Mouse (Mus musculus): ENCODE results near the gene Ephx3.
"Not testable (repeated sequence)": the region's sequence is repeated elsewhere in the genome, so short reads cannot be mapped to it uniquely, and the experiment has no call there.

The Ephx3 gene

DNA sequence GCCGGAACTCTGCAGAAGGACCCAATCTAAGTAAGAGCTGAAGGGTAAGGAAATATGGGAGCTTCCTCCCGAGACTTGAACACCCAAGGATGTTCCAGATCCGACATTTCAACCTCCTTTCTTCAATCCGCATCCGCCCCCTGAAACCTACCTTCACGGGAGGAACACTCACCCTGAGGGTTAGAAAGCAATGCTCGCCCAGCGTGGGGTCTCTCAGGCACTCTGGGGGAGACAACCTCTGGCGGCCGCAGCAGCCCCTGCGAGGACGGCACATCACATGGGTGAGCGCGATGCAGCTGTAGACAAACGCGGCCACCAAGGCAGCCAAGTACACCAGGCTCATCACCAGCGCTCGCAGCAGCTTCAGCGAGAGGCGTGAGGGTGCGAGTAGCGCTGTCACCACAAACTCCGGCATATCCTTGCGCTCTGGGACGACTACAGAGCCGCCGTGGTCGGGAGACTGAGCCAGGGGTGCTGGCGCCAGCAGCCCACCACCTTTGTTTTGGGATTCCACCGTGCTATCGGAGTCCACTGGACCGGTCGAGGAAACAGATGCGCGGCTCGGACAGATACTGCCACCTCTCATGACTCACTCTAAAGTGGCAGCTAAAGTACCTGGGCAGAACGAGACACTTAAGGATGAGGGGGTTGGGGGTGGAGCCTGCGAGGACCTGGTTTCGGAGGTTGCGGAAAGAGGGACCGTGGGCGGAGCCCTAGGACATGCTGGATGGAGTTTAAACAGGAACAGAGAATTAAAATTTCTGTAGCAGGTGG, at the start of gene Ephx3:
Gene Ephx3, minus strand, starts transcription at position 687 of the 774 bp plus-strand sequence.
- peak; percentile 50 for DNase-seq (ENCODE audit: low spot score)

DNA sequence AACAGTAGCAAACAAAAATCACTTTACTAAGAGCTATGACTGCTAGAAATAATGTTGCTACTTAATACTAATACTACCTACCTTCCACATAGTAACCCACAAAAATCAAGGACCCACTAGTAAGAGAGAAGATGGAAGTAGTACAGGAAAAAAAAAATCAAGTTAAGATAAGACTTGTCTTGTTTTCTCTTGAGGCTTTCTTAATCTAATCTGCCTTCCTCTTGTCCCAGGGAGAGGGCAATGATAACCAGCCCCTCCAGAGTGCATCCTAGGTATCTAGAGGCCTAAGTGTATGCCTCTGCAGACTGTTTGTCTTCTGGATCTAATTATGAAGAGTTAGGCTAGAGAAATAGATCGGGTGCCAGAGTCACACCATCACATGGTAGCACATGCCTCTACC, 49.2 kb upstream of the Ephx3 start:
- DNase-seq (ENCODE audit: low spot score) = no peak

DNA sequence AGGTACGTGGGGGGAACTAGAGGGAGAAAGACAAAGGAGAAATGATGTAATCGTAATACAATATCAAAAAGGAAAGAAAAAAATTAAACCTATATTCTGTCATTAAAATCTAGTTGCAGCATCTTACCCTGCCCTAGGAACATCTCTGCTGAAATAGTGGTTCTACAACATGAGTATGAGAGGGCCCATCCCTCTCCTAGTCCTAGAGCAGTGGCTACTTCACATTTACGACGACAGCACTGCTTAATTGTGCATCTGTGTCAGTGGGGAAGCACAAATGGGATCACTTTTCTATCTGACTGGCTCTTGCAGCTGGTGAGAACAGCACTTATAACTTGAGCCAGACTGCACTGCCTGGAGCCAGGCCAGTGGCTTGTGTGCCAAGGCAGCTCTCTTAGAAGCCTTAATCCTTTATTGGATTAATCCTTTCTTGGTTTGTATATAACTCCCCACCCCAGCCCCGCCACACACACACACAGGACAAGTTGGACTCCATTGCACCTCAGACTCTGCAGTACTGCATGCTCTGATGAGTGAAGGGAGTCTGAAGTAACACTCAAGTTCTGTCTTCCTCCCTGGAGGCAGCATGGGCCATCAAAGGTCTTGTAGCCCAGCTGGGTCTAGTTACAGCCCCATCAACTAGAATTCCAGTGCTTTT, 46.3 kb upstream of the Ephx3 start:
- peak; percentile 39 for DNase-seq (ENCODE audit: low spot score)

DNA sequence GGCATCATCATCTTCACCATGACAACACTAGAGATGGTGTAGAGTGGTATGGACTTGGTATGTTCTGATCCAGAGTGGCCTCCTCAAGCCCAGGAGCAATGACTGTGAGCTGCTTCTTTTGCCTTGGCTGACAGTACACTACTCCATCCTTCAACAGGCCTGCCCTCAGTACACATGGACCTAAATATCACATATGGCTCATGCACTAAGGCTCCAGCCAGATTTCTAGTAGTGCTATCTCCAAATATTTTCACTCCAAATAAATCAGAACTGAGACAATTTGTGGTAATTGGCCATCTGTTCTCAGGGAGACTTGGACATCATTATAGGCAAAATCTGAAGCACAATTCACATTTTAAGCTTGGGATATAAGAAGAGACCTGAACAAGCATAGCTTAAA, 43.8 kb upstream of the Ephx3 start:
- no peak for DNase-seq (ENCODE audit: low spot score)

DNA sequence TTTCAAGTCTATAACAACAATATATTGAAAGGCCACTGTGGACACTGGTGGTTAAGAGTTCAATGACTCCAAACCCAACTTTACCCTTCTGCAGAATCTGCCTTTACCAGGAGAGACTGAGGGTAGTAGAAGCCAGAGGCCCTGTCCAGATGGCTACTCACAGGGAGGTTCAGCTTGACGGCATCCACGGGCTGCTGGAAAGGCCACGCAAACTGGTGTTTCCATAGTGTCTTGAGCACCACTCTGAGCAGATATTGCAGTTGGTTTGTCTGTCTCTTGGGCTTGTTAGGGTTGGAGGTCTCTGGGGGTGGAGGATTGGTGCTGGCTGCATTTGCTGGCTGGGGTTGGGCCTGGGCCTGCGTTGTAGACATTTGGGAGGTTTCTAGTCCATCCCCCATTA, 39.9 kb upstream of the Ephx3 start:
- no peak for DNase-seq (ENCODE audit: low spot score)

DNA sequence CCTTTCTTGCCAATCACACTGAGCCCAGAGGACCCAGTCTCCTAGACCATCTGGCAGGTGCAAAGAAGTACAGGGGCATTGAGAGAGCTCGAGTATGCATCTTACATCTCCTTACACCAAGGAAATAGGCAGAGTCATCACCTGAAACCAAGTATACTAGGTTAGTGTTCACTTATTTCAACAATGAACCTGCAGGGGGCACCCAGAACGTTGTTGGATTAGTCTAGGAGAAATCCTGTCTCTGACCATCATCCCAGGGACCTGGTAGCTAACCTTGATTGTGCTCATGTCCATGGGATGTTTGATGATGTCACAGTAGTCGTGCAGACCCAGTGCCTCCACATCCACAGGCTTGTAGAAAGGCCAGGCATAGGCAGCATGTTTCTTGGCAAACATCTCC, 31.5 kb upstream of the Ephx3 start:
- no peak for DNase-seq (ENCODE audit: low spot score)

DNA sequence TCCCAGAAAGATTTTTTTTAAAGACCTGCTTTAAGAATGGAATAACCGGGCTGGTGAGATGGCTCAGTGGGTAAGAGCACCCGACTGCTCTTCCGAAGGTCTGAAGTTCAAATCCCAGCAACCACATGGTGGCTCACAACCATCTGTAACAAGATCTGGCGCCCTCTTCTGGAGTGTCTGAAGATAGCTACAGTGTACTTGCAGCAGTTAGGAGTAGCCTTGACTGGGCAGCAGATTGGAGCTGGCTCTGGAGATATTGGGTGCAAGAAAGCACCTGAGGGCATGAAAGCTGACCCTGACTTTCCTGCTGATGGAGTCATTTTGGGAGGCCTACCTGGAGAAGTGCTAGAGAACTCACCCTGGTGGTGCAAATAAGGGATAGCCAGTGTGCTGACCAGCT, 26.2 kb upstream of the Ephx3 start:
- DNase-seq (ENCODE audit: low spot score) = peak; percentile 26

DNA sequence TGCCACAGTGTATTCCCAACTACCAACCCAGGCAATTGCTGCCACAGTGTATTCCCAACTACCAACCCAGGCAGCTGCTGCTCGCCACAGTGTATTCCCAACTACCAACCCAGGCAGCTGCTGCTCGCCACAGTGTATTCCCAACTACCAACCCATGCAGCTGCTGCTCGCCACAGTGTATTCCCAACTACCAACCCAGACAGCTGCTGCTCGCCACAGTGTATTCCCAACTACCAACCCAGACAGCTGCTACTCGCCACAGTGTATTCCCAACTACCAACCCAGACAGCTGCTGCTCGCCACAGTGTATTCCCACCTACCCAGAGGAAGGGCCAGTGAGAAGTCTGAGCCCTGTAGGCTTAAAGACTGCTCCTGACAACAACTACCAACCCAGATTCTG, 22.2 kb upstream of the Ephx3 start:
- not testable (repeated sequence) for DNase-seq (ENCODE audit: low spot score)

DNA sequence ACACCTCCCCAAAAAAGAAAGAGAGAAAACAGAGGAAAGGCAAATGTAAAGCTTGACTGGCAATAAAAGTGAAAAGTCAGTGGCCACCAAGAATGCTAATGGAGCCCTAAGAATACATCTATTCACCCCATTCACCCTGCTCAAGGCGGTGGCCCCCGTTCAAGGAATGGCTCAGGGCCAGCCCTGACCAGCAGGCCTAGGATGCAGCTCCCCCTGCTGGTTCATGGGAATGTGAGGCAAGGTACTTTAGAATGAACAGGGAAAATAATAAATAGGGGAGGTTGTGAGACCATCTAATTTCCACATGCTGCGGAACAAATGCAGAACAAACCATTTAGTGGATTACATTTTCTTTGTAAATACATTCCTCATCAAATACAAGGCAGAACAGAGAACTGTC, 20.4 kb upstream of the Ephx3 start:
- peak; percentile 80 for DNase-seq (ENCODE audit: low spot score)

DNA sequence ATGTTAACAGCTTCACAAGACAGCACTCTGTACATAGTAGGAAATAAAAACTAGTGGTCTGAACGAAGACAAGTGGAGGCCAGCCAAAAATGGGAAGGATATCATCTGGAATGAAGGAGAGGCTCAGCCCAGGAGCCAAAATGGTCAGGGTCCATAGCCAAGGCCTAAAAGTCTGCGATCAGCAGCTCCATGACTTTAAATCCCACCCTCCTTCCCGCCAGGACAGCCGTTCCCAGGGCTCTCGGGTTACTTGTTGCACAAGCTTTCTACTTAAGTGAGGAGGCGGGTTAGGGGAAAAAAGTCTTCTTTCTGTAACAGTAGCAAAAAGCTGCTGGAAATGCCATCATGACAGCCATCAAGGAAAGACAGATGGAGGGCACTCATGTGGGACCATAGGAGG, 19.8 kb upstream of the Ephx3 start:
- DNase-seq (ENCODE audit: low spot score) = no peak

DNA sequence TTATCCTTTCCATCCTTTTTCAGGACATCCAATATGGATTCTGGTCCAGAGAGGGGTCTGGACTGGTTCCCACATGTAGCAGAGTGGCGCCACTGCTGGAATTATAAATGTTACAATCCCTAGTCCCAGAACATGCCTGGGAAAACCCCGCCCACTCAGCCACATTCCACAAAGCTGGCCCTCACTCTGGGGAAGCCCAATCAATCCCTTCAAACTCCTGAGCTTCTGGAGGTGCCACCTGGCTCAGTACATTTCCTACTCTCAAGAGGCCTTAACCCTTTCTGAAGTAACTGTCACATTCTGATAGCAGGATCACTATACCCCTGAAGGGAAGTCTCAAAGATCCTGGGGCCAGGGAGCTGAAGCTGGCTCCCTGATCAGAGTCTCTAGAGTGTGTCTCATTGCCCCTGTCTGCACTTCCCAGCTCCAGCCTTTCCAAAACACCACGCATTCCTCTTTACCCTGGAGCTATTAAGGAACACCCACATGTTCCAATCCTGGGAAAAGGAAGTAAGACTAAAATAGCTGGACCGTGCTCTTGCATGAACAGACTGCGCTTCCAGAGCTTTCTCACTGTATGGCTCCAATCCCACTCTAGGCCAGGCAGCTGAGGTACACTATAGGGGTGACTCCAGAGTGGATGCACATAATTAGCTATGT, 18.4 kb upstream of the Ephx3 start:
- DNase-seq (ENCODE audit: low spot score) = no peak

DNA sequence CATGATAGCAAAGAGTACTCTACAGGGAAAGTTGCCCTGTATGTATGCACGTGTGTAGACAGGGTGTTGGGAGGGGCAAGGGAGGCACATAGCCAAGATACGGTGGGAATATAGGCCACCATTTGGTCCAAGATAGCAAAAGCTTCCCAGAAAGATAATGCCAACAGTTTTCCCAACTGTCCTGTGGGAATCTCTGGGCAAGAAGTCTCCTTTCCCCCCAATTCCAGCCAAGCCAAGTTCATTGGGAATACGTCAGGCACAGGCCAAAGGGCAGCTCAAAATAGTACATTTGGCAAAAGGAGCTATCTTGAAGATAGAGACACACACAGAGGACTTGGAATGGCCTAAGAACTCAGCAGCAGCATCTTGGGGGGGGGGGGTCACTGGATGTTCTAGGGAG, 16.0 kb upstream of the Ephx3 start:
- DNase-seq (ENCODE audit: low spot score) = no peak

DNA sequence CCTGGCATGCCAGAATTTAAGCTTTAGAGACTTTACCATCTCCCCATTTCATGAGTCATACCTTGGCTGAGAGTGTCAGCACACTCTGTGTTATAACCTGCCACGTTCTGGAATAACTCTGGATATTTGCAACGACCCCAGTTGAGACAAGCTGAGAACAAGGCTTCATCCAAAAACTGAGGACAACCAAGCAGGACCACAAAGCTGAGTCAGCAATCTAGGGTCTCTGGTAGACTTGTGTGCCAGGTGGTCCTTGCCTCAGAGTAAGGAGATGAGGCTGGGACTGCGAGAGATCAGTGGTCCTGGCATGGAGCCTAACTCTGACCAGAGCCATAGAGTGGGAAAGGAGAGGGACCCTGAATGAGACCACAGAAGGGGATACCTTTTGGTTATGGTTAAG, 13.6 kb upstream of the Ephx3 start:
- no peak for DNase-seq (ENCODE audit: low spot score)

DNA sequence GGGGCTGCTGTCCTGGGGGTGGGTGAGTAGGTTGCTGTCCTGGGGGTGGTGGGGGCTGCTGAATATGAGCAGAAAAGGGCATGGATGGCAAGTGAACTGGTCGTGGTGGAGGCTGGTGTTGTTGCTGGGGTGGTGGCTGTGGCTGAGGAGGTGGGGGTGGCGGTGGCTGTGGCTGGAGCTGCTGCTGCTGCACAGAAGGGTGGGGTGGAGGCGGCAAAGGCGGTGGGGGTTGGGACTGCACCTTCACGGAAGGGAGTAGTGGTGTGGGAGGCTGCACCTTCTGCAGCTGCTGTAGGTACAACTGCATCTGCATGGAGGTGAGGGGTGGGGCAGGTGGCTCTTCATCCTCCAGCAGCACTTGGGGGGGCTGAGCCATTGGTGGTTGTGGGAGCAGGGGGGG, 11.7 kb upstream of the Ephx3 start:
- DNase-seq (ENCODE audit: low spot score) = no peak

DNA sequence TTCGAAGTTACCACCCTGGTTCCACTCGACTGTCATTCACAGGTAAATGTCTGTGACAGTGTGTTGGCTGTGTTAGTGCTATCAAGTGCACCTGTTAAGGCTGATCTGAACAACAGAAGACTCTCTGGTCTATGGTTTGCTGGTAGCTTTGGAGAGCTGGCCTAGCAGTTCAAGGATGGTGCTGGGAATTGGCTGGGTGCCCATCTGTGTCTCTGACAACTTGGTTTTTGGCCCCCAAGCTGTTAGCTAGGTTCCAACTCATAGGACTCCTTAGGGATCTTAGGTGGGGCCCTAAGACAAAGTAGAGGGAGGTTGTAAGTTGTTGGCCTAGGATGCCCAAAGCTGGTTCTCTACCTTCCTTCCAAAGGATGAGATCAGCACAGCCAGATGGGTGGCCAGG, 10.4 kb upstream of the Ephx3 start:
- no peak for DNase-seq (ENCODE audit: low spot score)

DNA sequence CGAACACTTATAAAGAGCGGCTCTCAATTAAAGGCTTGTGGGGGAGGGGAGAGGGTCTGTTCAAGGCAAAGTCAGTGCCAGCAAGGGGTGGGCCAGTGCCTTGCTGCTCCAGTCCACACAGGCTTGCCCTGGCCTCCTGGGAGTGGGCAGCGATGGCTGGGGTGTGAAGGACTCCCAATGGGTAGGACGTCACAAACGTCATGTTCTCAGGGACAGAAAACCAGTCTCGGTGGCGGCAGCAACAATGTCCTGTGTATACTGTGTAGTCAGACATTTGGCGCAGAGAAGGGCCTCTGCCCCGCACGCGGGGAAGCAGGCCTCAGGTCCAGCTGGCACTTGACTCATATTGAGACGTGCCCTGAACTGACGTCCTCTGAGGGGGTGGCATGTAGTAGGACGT, 7.8 kb upstream of the Ephx3 start:
- no peak for DNase-seq (ENCODE audit: low spot score)

DNA sequence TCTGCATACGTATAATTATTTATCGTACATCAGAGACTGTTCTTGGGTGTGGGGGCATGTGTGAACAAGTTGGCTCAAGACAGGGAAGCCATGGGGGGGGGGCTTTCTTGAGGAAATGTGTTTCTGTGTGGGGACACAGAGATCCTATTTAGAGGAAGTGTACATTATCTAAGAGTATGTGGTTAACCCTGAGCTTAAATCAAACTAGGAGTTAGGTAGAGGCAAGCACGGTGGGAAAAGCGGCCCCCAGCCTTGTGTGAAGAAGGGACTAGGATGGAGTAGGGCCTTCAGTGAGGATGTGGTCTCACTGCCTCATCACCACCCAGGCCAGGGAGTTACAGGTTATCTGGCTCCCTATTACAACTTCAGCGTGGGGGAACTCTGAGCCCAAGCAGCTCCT, 6.4 kb upstream of the Ephx3 start:
- no peak for DNase-seq (ENCODE audit: low spot score)

DNA sequence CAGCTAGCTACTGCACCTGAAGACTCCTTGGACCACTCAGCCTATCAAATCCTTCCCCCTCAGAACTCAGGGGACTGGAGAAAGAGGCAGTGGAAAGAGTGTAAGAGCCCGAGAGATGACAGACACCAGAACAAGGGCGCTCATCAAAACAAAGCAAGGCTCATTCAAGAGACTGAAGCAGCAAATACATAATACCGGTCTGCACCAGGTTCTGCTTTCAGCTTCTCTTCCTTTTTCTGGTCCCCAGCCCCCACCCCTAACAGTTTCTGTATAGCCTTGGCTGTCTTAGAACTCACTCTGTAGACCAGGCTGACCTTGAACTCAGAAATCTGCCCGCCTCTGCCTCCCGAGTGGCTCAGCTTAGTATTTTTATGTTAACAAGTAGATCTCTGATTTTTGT, 3.7 kb upstream of the Ephx3 start:
- no peak for DNase-seq (ENCODE audit: low spot score)

DNA sequence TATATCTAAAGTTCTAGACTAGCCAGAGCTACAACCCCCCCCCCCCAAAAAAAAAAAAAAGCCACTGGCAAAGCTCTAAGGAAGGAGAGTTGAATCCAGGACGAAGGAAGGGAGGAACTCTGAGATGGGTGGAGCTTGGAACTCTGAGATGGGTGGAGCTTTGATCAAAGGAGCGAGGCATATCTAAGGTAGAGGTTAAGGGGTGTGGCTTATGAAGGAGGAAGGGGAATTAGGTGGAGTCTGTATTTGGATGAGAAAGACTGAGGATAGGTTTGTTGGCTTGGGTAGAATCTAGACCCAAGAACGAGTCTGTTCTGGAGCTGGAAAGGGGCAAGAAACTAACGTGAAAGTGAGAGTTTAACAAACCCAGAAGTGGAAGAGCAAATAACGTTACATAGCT, 501 bp upstream of the Ephx3 start:
- no peak for DNase-seq (ENCODE audit: low spot score)

DNA sequence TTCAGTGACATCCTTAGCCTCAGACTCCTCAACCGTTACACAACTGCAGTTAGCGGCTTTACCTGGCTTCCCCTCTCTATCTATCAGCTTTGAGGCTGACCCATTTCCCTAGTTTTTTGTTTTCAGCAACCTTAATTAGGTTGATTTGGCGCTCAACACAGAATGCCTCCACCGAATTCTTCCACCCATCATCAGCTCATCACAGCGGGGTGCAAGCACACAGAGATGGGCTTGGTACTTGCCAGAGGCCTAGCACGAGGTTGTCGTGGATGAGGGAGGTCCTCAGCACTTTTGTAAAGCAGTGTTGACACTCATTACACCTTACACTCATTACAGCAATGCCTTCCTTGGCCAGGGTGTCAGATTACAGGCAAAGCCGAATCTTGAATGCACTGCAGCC, 6.3 kb downstream of the Ephx3 start:
- DNase-seq (ENCODE audit: low spot score) = no peak

DNA sequence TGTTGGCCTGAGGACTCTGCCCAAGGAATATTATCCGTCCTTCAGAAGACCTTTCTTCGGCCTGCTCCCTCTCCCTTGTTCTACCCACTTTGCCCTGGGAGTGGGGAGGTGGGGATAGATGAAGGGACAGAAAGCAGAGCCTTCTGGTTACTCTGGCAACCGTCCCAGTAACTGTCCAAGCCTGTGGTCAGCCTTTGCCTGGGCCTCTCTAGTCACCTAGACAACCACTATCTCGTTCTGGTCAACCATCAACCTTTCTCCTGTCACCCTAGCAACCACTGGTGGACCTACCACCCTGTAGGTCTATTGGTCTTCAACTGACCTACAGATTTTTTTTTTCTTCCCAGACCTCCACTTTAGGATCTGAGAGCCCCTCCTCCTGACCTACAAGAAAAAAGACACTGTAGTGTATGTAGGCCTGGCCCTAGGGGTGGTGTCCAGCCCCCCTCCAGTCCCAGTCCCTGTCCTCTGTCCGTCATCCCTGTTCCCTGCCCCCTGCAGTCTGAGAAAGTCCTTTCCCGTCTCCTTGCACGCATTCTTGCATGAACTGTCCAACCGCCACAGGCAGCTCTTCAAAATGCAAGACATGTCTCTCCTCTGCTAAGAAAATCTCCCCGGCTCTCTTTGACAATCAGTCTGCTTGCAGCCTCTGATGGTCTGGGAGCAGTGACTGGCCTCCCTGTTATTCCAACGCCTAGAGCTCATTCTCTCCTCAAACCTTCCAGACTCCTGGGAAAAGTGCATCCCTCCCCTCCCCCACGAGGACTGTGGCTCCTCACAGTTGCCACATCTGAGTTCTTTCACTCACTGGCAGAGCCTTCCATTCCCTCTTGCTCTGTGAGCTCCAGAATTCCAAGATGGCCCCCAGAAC, 9.5 kb downstream of the Ephx3 start:
- peak; percentile 29 for DNase-seq (ENCODE audit: low spot score)

DNA sequence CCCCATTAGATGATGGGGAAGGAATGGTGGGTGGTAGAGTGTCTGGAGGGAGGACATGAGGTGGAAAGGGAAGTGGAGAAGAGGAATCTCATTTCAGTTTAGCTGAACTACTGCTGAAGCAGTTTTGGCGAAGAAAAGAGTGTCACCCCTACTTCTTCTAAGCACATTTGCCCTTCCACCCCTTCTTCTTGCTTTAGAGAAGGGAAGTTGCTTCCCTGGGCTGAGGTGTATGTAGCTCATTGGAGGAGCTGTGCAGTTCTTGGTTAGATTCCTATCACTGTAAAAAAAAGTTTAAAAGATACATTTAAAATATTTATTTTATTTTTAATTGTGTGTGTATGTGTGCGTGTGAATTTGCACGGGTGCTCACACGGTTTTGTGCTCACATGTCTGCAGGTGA, 12.4 kb downstream of the Ephx3 start:
- DNase-seq (ENCODE audit: low spot score) = no peak

Measured in embryo, embryonic 10 days (tissue).